Mouse (Mus musculus): Measurements from ENCODE around the gene A930033H14Rik. TPM values are rescaled to one million over a fixed set of nuclear protein-coding genes. Genes with fewer than 3 reads are reported as not detected.
A peak's percentile ranks its signal among the peaks of the same experiment; 100 is the strongest.

Gene A930033H14Rik
- polyA plus RNA-seq, 1 experiment from 2014 or later: 3.1 TPM

GRCm38 (mm10) chr10:69223232-69223631 lies 10.3 kb upstream of the A930033H14Rik start:
- 96% methylated on average over 4 of the region's 4 CpGs for WGBS
- Histone ChIP-seq H3K4me3 (no peak overlapping the region), H3K4me1 (peaks cover 10% of the 10 kb centered on the region; the same call in 1 of the 2 replicates), H3K27me3 (no peaks in the 10 kb centered on the region), H3K9me3 (no peaks in the 10 kb centered on the region), H3K36me3 (peaks cover 64% of the 10 kb centered on the region), H3K4me2 (replicated peaks) (no peak overlapping the region), H3K9ac (no peak overlapping the region), H3K27ac (no peak overlapping the region)
- ATAC-seq (ENCODE audit: low FRiP score, low read depth): no peak

GRCm38 (mm10) chr10:69221955-69222354 lies 9.1 kb upstream of the A930033H14Rik start:
- no peak overlapping the region for H3K4me2 ChIP-seq (replicated peaks)
- H3K27me3 ChIP-seq: no peaks in the 10 kb centered on the region
- ATAC-seq (ENCODE audit: low FRiP score, low read depth): no peak
- H3K4me3 ChIP-seq: no peak overlapping the region
- no peaks in the 10 kb centered on the region for H3K9me3 ChIP-seq
- peaks cover 10% of the 10 kb centered on the region; the same call in 1 of the 2 replicates for H3K4me1 ChIP-seq
- peaks cover 71% of the 10 kb centered on the region for H3K36me3 ChIP-seq
- WGBS: 90% methylated on average over 3 of the region's 3 CpGs
- no peak overlapping the region for H3K9ac ChIP-seq
- H3K27ac ChIP-seq: no peak overlapping the region

GRCm38 (mm10) chr10:69221148-69221547 lies 8.2 kb upstream of the A930033H14Rik start:
- Histone ChIP-seq H3K9me3 (peaks cover 3% of the 10 kb centered on the region; the same call in 1 of the 2 replicates), H3K4me3 (no peak overlapping the region), H3K27me3 (no peaks in the 10 kb centered on the region), H3K4me2 (replicated peaks) (no peak overlapping the region), H3K4me1 (peaks cover 10% of the 10 kb centered on the region; the same call in 1 of the 2 replicates), H3K36me3 (peaks cover 76% of the 10 kb centered on the region), H3K27ac (no peak overlapping the region), H3K9ac (no peak overlapping the region)
- 90% methylated on average over 9 of the region's 9 CpGs for WGBS
- ATAC-seq (ENCODE audit: low FRiP score, low read depth): no peak

GRCm38 (mm10) chr10:69220296-69220695 lies 7.4 kb upstream of the A930033H14Rik start:
- Histone ChIP-seq H3K36me3 (peaks cover 76% of the 10 kb centered on the region), H3K4me3 (no peak overlapping the region), H3K9ac (no peak overlapping the region), H3K4me2 (replicated peaks) (no peak overlapping the region), H3K27ac (no peak overlapping the region; the same call in 1 of the 2 replicates), H3K9me3 (peaks cover 3% of the 10 kb centered on the region; the same call in 1 of the 2 replicates), H3K27me3 (no peaks in the 10 kb centered on the region), H3K4me1 (peaks cover 10% of the 10 kb centered on the region; the same call in 1 of the 2 replicates)
- no peak for ATAC-seq (ENCODE audit: low FRiP score, low read depth)
- WGBS: 71% methylated on average over 6 of the region's 6 CpGs

GRCm38 (mm10) chr10:69219289-69219626 lies 6.4 kb upstream of the A930033H14Rik start:
- Histone ChIP-seq H3K9me3 (peaks cover 3% of the 10 kb centered on the region; the same call in 1 of the 2 replicates), H3K9ac (no peak overlapping the region), H3K36me3 (peaks cover 66% of the 10 kb centered on the region), H3K27ac (no peak overlapping the region), H3K4me2 (replicated peaks) (no peak overlapping the region), H3K4me3 (no peak overlapping the region), H3K27me3 (no peaks in the 10 kb centered on the region), H3K4me1 (peaks cover 11% of the 10 kb centered on the region)
- ATAC-seq (ENCODE audit: low FRiP score, low read depth): no peak
- 86% methylated on average over 2 of the region's 2 CpGs for WGBS

- Histone ChIP-seq H3K4me2 (replicated peaks) (no peak overlapping the region), H3K36me3 (peaks cover 60% of the 10 kb centered on the region), H3K27ac (no peak overlapping the region), H3K4me1 (peaks cover 17% of the 10 kb centered on the region), H3K4me3 (no peak overlapping the region), H3K27me3 (no peaks in the 10 kb centered on the region), H3K9me3 (peaks cover 3% of the 10 kb centered on the region; the same call in 1 of the 2 replicates), H3K9ac (no peak overlapping the region)
- WGBS: 90% methylated on average over 14 of the region's 14 CpGs
- no peak for ATAC-seq (ENCODE audit: low FRiP score, low read depth)
Observed at GRCm38 (mm10) chr10:69218458-69219288, 5.8 kb upstream of the A930033H14Rik start.

- no peak overlapping the region for H3K9ac ChIP-seq
- 88% methylated on average over 4 of the region's 4 CpGs for WGBS
- no peak overlapping the region for H3K27ac ChIP-seq
- H3K4me2 ChIP-seq (replicated peaks): no peak overlapping the region
- H3K9me3 ChIP-seq: peaks cover 3% of the 10 kb centered on the region; the same call in 1 of the 2 replicates
- H3K4me1 ChIP-seq: peaks cover 17% of the 10 kb centered on the region
- no peaks in the 10 kb centered on the region for H3K27me3 ChIP-seq
- peaks cover 48% of the 10 kb centered on the region for H3K36me3 ChIP-seq
- H3K4me3 ChIP-seq: no peak overlapping the region
- no peak for ATAC-seq (ENCODE audit: low FRiP score, low read depth)
Observed at GRCm38 (mm10) chr10:69217127-69217690, 4.3 kb upstream of the A930033H14Rik start.

GRCm38 (mm10) chr10:69213986-69214385 lies 1.1 kb upstream of the A930033H14Rik start:
- no peak for ATAC-seq (ENCODE audit: low FRiP score, low read depth)
- Histone ChIP-seq H3K4me2 (replicated peaks) (peak overlapping the region; percentile 86), H3K27ac (peak overlapping the region; percentile 99), H3K4me3 (peak overlapping the region; percentile 78), H3K9ac (peak overlapping the region; percentile 93), H3K4me1 (peaks cover 15% of the 10 kb centered on the region), H3K9me3 (peaks cover 3% of the 10 kb centered on the region; the same call in 1 of the 2 replicates), H3K36me3 (peaks cover 41% of the 10 kb centered on the region), H3K27me3 (no peaks in the 10 kb centered on the region)
- 31% methylated on average over 5 of the region's 5 CpGs for WGBS

GRCm38 (mm10) chr10:69213451-69213877 lies 566 bp upstream of the A930033H14Rik start:
- peaks cover 36% of the 10 kb centered on the region for H3K36me3 ChIP-seq

GRCm38 (mm10) chr10:69211976-69212375 lies 922 bp downstream of the A930033H14Rik start:
- Histone ChIP-seq H3K36me3 (peaks cover 21% of the 10 kb centered on the region), H3K27me3 (no peaks in the 10 kb centered on the region), H3K4me3 (peak overlapping the region; percentile 78), H3K9ac (peak overlapping the region; percentile 93), H3K9me3 (peaks cover 3% of the 10 kb centered on the region; the same call in 1 of the 2 replicates), H3K4me1 (peaks cover 15% of the 10 kb centered on the region), H3K4me2 (replicated peaks) (peak overlapping the region; percentile 86), H3K27ac (peak overlapping the region; percentile 99)
- ATAC-seq (ENCODE audit: low FRiP score, low read depth): no peak
- WGBS: 3% methylated on average over 14 of the region's 14 CpGs

More at GRCm38 (mm10) chr10:69213451-69213877, 566 bp upstream of the A930033H14Rik start:
- ATAC-seq (ENCODE audit: low FRiP score, low read depth): peak; percentile 22; the same call in 1 of the 2 replicates
- under 1% methylated on average over 21 of the region's 21 CpGs for WGBS
- Histone ChIP-seq H3K4me1 (peaks cover 15% of the 10 kb centered on the region), H3K9ac (peak overlapping the region; percentile 93), H3K27me3 (no peaks in the 10 kb centered on the region), H3K4me3 (peak overlapping the region; percentile 78), H3K4me2 (replicated peaks) (peak overlapping the region; percentile 86), H3K27ac (peak overlapping the region; percentile 99), H3K9me3 (peaks cover 3% of the 10 kb centered on the region; the same call in 1 of the 2 replicates)

- H3K4me2 ChIP-seq (replicated peaks): peak overlapping the region; percentile 86
- H3K9me3 ChIP-seq: peaks cover 3% of the 10 kb centered on the region; the same call in 1 of the 2 replicates
- peak overlapping the region; percentile 93 for H3K9ac ChIP-seq
- H3K27me3 ChIP-seq: no peaks in the 10 kb centered on the region
- H3K27ac ChIP-seq: peak overlapping the region; percentile 99
- 60% methylated on average over 8 of the region's 8 CpGs for WGBS
- H3K36me3 ChIP-seq: peaks cover 17% of the 10 kb centered on the region
- H3K4me1 ChIP-seq: peaks cover 15% of the 10 kb centered on the region
- ATAC-seq (ENCODE audit: low FRiP score, low read depth): no peak
- H3K4me3 ChIP-seq: peak overlapping the region; percentile 78
Observed at GRCm38 (mm10) chr10:69211560-69211959, 1.3 kb downstream of the A930033H14Rik start.

GRCm38 (mm10) chr10:69210659-69211058 lies 2.2 kb downstream of the A930033H14Rik start:
- Histone ChIP-seq H3K4me2 (replicated peaks) (no peak overlapping the region), H3K27me3 (no peaks in the 10 kb centered on the region), H3K4me3 (no peak overlapping the region), H3K27ac (no peak overlapping the region), H3K9ac (no peak overlapping the region), H3K36me3 (peaks cover 8% of the 10 kb centered on the region; the same call in 1 of the 2 replicates), H3K9me3 (no peaks in the 10 kb centered on the region), H3K4me1 (peaks cover 15% of the 10 kb centered on the region)
- ATAC-seq (ENCODE audit: low FRiP score, low read depth): no peak
- 85% methylated on average over 5 of the region's 5 CpGs for WGBS

Data from limb, embryonic 13.5 days (tissue).